Mouse (Mus musculus) ES-E14 (cell line): ENCODE measurements at regions not wholly inside any gene's neighbourhood (a gene's known extent, or its start where the extent isn't known, plus 50 kb on each side); places are given as distances from the start of the nearest gene placed in this dataset.

ENCODE experiments used
- CHD2 ChIP-seq: IDR thresholded peaks from 2 replicates; pipeline ENCODE4 v1.6.1; 2014; ENCODE audit warnings: mild to moderate bottlenecking, low read depth, low read length, inconsistent platforms
- HCFC1 ChIP-seq: IDR thresholded peaks from 2 replicates; pipeline ENCODE4 v1.6.1; 2012; ENCODE audit warnings: low read length, inconsistent platforms, borderline replicate concordance; ENCODE audit not compliant: insufficient read depth
- MAFK ChIP-seq: IDR thresholded peaks from 2 replicates; pipeline ENCODE4 v1.6.1; 2014; ENCODE audit warnings: mild to moderate bottlenecking, low read depth, low read length, inconsistent platforms; ENCODE audit not compliant: insufficient read depth
- ZC3H11A ChIP-seq: IDR thresholded peaks from 2 replicates; pipeline ENCODE4 v1.6.1; 2012; ENCODE audit warnings: low read depth, mild to moderate bottlenecking, inconsistent platforms, low read length, borderline replicate concordance
- ZNF384 ChIP-seq: IDR thresholded peaks from 2 replicates; pipeline ENCODE4 v1.6.1; 2012; ENCODE audit warnings: low read depth, low read length, inconsistent platforms

DNA sequence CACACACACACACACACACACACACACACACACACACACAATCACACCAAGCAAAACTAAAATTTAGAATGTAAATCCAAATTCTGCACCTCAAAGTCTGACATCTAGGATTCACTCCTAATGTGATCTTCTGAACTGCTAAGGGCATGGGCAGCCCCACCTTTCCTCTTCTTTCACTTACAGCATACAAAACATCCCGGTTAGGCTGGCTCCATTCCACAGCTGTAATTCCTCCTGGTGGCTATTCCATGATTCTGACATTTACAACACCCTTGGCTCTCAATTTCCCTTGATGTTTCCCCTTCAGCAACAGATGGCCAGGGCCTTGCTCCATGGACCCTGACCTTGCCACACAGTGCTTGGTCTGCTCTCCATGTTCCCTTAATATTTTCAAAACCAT lies 423.6 kb upstream of the Sox11 start:
- TF ChIP-seq HCFC1 (no peak), CHD2 (no peak), ZNF384 (no peak), ZC3H11A (no peak), MAFK (no peak)
